Mouse (Mus musculus) cerebellum, postnatal 14 days (tissue): ENCODE measurements around the gene Sympk.

ENCODE experiments used
- DNase-seq, 2 experiments: peaks; one replicate each; pipeline ENCODE4 v3.0.0; 2021; ENCODE audit warnings: mixed read lengths in 2 of 2

The Sympk gene

DNA sequence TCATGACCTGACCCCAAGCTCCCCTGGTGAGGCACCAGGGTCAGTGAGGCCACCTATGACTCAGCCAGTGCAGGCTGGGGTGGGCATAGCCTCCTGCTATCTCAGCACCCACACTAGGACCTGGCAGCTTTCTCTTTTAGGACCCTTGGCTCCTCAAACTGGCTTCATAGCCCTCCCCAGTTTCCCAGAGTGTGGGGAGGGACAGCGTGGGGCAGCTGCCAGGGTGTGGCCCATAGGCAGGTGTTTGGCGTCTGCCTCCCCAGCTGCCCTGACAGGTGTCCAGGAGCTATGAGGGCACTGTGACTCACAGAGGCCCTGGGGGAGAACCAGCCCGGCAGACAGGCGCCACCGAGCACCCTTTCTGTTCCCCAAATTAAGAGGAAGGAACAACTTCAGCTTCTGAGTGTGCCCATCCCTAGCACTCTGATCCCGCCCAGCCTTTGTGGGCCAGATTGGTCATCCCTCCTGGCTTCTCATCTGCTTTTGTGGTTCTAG, 60.1 kb downstream of the Sympk start:
- no peak for DNase-seq

DNA sequence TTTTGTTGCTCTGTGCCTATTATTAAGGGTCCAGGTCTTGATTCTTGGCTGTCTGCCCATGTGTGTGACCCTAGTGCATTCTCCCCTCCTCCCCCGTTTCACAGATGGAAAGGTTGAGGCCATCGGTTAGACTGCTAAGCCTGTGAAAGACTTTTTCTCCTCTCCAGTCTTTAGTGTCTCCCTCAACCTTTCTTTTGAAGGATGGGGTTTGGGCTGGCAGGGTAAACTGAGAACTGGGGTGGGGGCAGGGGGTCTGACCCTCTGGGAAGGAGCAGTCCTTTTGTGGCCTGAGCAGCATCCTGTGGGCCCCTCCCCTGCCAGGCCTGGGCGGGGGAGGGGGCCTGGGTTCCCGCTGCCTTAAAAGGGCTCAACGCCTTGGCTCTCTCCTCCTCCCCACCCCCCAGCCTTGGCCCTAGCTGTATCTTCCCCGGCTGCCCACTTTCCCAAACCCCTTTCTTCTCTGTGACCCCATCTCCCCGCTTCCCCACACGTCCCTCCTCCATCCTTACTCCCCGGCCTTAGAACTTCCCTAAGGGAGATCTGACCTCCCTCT, 60.8 kb downstream of the Sympk start:
- no peak for DNase-seq

DNA sequence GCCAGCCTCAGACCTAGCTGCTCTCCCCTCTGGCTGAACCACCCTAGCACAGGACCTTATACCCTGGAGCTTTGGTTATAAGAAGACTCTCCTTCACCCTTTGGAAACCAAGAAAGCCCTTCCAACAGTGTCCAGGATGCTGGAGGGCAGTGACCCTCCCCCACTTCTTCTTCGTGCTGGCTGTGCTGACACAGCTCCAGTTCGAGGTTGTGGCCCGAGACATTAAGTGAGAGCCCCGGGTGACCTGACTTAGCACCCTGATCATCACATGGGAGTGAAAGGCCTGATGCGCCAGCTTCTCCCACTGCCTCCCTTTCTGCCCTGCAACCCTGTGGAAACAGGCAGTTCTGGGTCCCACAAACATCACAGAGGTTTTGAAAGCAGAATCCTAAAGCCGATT, 61.3 kb downstream of the Sympk start:
- no peak for DNase-seq

DNA sequence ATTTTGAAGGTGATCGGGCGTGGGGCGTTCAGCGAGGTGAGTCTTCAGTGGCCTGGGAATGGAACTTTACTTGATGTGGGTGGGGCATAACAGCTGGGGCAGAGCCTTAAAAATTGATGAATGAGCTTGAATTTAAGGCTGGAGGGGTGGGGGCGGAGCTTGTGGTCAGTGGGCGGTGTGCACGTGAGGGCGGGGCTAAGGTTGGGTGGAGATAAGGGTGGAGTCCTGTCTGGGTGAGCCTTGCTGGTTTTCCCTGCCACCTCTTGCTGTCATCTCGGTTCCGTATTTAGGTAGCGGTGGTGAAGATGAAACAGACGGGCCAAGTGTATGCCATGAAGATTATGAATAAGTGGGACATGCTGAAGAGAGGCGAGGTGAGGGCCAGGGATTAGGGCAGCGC, 61.9 kb downstream of the Sympk start:
- no peak for DNase-seq

DNA sequence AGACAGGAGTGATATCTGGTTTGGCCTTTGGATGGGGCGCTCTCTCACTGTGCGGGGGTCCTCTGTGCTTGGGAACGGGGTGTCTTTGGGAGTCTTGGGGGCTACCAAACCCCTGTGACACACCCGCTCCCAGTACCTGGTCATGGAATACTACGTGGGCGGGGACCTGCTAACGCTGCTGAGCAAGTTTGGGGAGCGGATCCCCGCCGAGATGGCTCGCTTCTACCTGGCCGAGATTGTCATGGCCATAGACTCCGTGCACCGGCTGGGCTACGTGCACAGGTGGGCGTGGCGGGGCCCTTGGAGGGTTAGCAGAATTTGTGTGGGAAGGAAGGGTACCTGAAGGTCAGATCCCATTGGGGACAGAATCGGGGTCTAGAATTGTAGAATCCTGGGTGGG, 62.6 kb downstream of the Sympk start:
- DNase-seq, result no peak

DNA sequence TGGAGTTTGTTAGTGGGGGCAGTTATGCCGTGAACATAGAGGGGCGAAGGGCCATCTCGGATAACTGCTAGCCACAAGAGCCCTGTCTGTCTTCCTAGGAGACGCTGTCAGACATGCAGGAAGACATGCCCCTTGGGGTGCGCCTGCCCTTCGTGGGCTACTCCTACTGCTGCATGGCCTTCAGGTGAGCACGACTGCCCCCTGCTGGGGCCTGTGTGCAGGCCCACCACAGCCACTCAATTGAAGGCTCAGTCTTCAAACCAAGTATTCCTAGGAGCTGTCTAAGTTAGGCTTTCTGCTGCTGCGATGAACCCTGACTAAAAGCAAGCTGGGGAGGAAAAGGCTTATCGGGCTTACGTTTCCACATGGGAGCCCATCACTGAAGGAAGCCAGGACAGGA, 64.6 kb downstream of the Sympk start:
- peak; percentile 62 to 74 for DNase-seq

- DNase-seq, result no peak
Observed at GRCm38 (mm10) chr7:19091913-19092312, 67.7 kb downstream of the Sympk start.

GRCm38 (mm10) chr7:19092381-19093173, 68.4 kb downstream of the Sympk start:
- peak; percentile 38 to 57 for DNase-seq

DNA sequence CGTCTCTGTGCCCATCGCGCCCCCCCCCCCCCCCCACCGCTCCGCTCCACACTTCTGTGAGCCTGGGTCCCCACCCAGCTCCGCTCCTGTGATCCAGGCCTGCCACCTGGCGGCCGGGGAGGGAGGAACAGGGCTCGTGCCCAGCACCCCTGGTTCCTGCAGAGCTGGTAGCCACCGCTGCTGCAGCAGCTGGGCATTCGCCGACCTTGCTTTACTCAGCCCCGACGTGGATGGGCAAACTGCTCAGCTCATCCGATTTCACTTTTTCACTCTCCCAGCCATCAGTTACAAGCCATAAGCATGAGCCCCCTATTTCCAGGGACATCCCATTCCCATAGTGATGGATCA, 69.0 kb downstream of the Sympk start:
- DNase-seq, result peak; percentile 74 to 82

DNA sequence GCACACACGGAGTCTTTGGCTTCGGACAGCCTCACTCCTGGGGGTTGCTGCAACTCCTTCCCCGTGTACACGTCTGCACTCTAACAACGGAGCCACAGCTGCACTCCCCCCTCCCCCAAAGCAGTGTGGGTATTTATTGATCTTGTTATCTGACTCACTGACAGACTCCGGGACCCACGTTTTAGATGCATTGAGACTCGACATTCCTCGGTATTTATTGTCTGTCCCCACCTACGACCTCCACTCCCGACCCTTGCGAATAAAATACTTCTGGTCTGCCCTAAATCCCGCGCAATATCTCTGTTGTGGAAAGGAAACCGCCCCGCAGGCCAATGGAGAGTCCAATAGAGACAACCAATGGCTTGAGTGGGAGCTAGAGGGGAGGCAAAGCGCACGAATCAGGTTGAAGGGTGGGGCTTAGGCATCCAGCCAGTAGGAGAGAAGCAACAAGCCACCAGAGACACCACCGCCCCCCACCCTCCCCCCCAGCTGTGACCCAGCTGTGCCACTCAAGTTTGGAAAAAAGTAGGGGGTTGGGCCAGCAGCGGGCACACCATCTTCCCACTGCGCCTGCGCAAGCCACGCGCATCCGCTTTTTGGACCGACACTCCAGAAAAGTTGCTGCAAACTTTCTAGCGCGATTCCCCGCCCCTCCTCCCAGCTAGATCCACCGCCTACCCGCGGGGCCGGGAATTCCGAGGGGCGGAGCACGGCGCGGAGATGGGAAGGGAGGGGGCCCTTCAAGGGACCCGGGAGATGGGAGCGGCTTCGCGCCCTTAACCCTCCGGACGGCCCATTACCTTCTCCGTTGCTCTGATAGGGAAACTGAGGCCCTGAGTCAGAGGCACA, 69.6 kb downstream of the Sympk start:
- DNase-seq, result peak; percentile 63 to 79

DNA sequence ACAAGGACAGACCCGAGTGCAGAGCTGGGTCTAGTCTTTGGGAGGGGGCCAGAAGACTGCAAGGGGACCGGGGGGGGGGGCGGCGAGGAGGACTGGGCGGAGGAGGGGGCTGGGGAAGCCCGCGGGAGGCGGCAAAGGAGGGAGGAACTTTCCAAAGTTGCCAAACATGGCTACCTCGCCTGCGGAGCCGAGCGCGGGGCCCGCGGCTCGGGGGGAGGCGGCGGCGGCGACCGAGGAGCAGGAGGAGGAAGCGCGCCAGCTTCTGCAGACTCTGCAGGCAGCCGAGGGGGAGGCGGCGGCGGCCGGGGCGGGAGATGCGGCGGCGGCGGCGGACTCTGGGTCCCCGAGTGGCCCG, 70.3 kb downstream of the Sympk start, which contains the start of gene Six5:
TSS of gene Six5 (plus strand) at position 124 of the 355 bp plus-strand sequence.
- no peak for DNase-seq

- DNase-seq, result peak; percentile 36 to 37
Observed at GRCm38 (mm10) chr7:19094826-19095750, 70.9 kb downstream of the Sympk start.

GRCm38 (mm10) chr7:19095751-19096110, 71.6 kb downstream of the Sympk start:
- peak in 1 of 2 experiments; percentile 43 for DNase-seq

GRCm38 (mm10) chr7:19096421-19096976, 72.3 kb downstream of the Sympk start:
- DNase-seq, result no peak

DNA sequence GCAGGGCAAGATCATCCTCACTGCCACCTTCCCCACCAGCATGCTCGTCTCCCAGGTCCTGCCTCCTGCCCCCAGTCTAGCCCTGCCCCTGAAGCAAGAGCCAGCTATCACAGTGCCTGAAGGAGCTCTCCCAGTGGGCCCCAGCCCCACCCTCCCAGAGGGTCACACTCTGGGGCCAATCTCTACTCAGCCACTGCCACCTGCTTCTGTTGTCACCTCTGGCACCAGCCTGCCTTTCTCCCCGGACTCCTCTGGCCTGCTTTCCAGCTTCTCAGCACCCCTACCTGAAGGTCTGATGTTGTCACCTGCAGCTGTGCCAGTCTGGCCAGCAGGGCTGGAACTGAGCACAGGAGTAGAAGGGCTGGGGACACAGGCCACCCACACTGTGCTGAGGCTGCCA, 73.0 kb downstream of the Sympk start:
- DNase-seq, result no peak

GRCm38 (mm10) chr7:19097863-19098262, 73.7 kb downstream of the Sympk start:
- DNase-seq, result peak in 1 of 2 experiments; percentile 59

DNA sequence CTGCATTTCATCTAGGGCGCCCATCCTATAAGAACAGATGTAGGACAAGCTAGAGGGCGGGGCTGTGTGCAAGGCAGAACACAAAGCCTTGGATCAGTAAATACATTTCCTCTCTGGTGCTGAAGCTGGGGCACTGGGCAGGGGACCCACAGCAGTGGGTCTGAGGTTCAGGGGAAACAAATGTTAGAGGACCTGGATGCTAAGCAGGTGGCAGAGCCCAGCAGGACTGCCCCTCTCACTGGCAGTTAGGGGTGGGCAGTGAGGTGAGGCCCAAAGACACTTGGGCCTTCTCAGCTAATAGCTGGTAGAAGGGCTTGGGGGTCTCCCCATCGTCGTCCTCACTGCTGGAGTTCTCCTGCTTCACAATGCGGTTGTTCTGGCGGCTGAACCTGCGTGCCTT, 74.6 kb downstream of the Sympk start:
- no peak for DNase-seq

GRCm38 (mm10) chr7:19100290-19100689, 76.1 kb downstream of the Sympk start:
- DNase-seq, result no peak

DNA sequence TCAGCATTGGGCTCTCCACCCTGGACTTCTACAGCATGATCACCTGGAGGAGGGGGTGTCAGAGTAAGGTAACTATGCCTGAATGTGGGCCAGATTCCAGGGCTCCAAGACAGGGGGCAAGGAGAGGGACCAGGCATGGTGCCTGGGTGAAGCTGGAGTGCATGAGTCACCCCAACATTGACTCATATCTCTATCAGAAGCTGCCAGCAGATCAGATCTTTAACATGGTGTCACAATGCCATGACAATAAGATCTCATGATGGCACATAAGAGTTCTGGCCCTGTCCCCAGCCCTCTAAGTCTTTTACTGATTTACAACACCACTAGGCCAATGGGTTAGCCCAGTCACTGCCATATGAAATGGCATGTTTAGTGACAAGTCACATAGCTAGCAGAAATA, 79.6 kb downstream of the Sympk start:
- no peak for DNase-seq
